Mouse (Mus musculus): ENCODE measurements at regions not wholly inside any gene's neighbourhood (a gene's known extent, or its start where the extent isn't known, plus 50 kb on each side); places are given as distances from the start of the nearest gene placed in this dataset.

- Histone ChIP-seq H3K9me3 (ENCODE audit: control insufficient read depth, insufficient read depth, low read depth, low read length) (no peaks in the 10 kb centered on the region), H3K9ac (ENCODE audit: insufficient read depth, low read depth, low read length, poor library complexity, severe bottlenecking) (no peak overlapping the region), H3K36me3 (ENCODE audit: control insufficient read depth, insufficient read depth, low read length, poor library complexity, severe bottlenecking) (no peaks in the 10 kb centered on the region), H3K4me3 (ENCODE audit: insufficient read depth in 1 of 2, low read depth in 1 of 2, low read length in 2 of 2, poor library complexity in 1 of 2, severe bottlenecking in 1 of 2) (peak overlapping the region in 1 of 2 experiments; percentile 23; a peak in 2 of 4 replicates), H3K27ac (ENCODE audit: insufficient read depth, low read depth, low read length, poor library complexity, severe bottlenecking) (no peak overlapping the region), H3K4me1 (ENCODE audit: control insufficient read depth in 2 of 2, insufficient read depth in 2 of 2, low read length in 2 of 2, poor library complexity in 1 of 2) (peaks cover 0 to 2% of the 10 kb centered on the region in 2 experiments; a peak in 1 of 4 replicates)
- DNase-seq (ENCODE audit: low read depth, low spot score) = no peak
- in situ Hi-C loops (cut with MboI; ENCODE audit: low sequenced_read_pairs in 2 of 2, unreplicated experiment in 2 of 2) = no loop called here
- TF ChIP-seq MAFK (IDR thresholded peaks at IDR 0.05; ENCODE audit: insufficient read depth, low read depth, low read length) = no peak
- TF ChIP-seq ZNF384 (IDR thresholded peaks at IDR 0.05; ENCODE audit: low read depth, low read length) = no peak
- no peak for TF ChIP-seq ZC3H11A (IDR thresholded peaks at IDR 0.05; ENCODE audit: borderline replicate concordance, low read depth, low read length)
- no peak for TF ChIP-seq HCFC1 (IDR thresholded peaks at IDR 0.05; ENCODE audit: borderline replicate concordance, insufficient read depth, low read length)
- no peak for TF ChIP-seq CHD2 (IDR thresholded peaks at IDR 0.05; ENCODE audit: low read depth, low read length)
Measured at GRCm38 (mm10) chr10:43667086-43667690, 89.1 kb downstream of the Cd24a start.

DNA sequence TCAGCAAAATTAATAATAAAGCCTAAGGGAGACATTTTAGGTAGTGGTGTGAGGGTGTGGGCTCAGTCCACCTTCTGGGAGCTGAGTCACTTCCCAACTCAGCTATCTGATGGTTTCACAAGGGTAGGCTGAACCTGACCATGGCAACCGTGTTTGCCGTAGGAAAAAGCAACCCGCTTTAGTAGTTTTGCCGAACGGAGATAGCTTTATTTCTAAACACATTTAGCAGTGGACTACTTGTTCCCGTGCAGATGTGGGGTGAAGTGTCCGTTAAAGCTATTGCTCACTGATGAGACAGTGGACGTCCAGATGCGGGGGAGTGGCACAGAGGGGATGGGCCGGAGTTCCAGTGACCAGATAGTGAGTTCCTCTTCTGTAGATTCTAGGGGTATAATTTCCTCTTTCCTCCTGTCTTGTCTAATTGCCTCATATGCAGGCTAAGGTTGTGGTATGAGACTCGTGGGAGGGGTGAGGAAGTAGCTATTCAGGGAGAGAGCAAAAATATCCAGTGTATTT lies 89.7 kb downstream of the Cd24a start:
- no peak for DNase-seq (ENCODE audit: low read depth, low spot score)

DNA sequence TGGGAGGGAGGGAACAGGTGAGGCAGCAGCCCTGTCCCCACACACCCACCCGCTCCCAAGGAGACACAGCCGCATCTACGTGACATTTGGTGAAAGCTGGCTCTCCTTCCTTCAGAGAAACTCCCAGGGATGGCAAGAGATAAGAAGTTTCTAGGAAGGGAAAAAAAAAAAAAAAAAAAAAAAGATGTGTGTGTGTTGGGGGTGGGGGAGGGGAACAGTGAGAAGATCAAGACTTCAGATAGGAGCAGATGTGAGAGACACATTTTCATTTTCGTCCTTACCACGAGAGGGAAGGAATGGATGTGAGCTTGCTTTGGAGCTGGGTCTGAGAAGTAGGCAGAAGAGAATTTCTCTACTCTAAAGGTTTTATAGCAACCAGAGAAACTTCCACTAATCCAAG lies 91.4 kb downstream of the Cd24a start:
- in situ Hi-C loops (cut with MboI; ENCODE audit: low sequenced_read_pairs in 2 of 2, unreplicated experiment in 2 of 2) = no loop called here
- Histone ChIP-seq H3K4me1 (ENCODE audit: control insufficient read depth in 2 of 2, insufficient read depth in 2 of 2, low read length in 2 of 2, poor library complexity in 1 of 2) (peaks cover 0 to 2% of the 10 kb centered on the region in 2 experiments; a peak in 1 of 4 replicates), H3K9ac (ENCODE audit: insufficient read depth, low read depth, low read length, poor library complexity, severe bottlenecking) (no peak overlapping the region), H3K9me3 (ENCODE audit: control insufficient read depth, insufficient read depth, low read depth, low read length) (no peaks in the 10 kb centered on the region), H3K36me3 (ENCODE audit: control insufficient read depth, insufficient read depth, low read length, poor library complexity, severe bottlenecking) (no peaks in the 10 kb centered on the region), H3K27ac (ENCODE audit: insufficient read depth, low read depth, low read length, poor library complexity, severe bottlenecking) (no peak overlapping the region), H3K4me3 (ENCODE audit: insufficient read depth in 1 of 2, low read depth in 1 of 2, low read length in 2 of 2, poor library complexity in 1 of 2, severe bottlenecking in 1 of 2) (no peak overlapping the region)
- DNase-seq (ENCODE audit: low read depth, low spot score) = no peak
- TF ChIP-seq ZNF384 (IDR thresholded peaks at IDR 0.05; ENCODE audit: low read depth, low read length) (peak; percentile 40; the same call in 1 of the 2 replicates), MAFK (IDR thresholded peaks at IDR 0.05; ENCODE audit: insufficient read depth, low read depth, low read length) (no peak)

More for the DNA sequence above, 89.7 kb downstream of the Cd24a start:
- no peak overlapping the region for H3K27ac ChIP-seq (ENCODE audit: insufficient read depth, low read depth, low read length, poor library complexity, severe bottlenecking)
- H3K36me3 ChIP-seq (ENCODE audit: control insufficient read depth, insufficient read depth, low read length, poor library complexity, severe bottlenecking) = no peaks in the 10 kb centered on the region
- peaks cover 0 to 2% of the 10 kb centered on the region in 2 experiments; a peak in 1 of 4 replicates for H3K4me1 ChIP-seq (ENCODE audit: control insufficient read depth in 2 of 2, insufficient read depth in 2 of 2, low read length in 2 of 2, poor library complexity in 1 of 2)
- no peak overlapping the region for H3K9ac ChIP-seq (ENCODE audit: insufficient read depth, low read depth, low read length, poor library complexity, severe bottlenecking)
- H3K9me3 ChIP-seq (ENCODE audit: control insufficient read depth, insufficient read depth, low read depth, low read length) = no peaks in the 10 kb centered on the region
- H3K4me3 ChIP-seq (ENCODE audit: insufficient read depth in 1 of 2, low read depth in 1 of 2, low read length in 2 of 2, poor library complexity in 1 of 2, severe bottlenecking in 1 of 2) = no peak overlapping the region
- in situ Hi-C loops (cut with MboI; ENCODE audit: low sequenced_read_pairs in 2 of 2, unreplicated experiment in 2 of 2) = no loop called here
- TF ChIP-seq MAFK (IDR thresholded peaks at IDR 0.05; ENCODE audit: insufficient read depth, low read depth, low read length) (no peak), HCFC1 (IDR thresholded peaks at IDR 0.05; ENCODE audit: borderline replicate concordance, insufficient read depth, low read length) (no peak), ZNF384 (IDR thresholded peaks at IDR 0.05; ENCODE audit: low read depth, low read length) (no peak), ZC3H11A (IDR thresholded peaks at IDR 0.05; ENCODE audit: borderline replicate concordance, low read depth, low read length) (no peak), CHD2 (IDR thresholded peaks at IDR 0.05; ENCODE audit: low read depth, low read length) (no peak)

DNA sequence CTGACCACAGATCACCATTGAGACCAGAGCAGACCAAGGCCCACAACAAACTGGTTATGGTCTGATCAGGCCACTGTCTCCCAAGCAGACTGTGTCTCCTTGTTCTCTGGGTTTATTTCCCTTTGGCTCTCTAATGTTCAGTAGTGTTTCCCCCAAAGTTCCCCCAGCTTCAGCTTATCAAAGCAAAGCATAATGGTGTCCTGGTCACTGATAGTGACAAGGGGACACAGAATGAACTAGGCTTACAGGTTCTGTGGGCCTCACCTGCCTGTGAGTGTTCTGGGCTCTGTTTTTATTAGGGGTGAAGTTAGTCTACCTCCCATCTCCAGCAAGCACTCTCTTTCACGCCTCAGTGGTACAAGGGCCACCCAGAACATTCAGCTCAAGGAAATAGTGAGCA lies 92.7 kb downstream of the Cd24a start:
- DNase-seq (ENCODE audit: low read depth, low spot score) = no peak
- Histone ChIP-seq H3K27ac (ENCODE audit: insufficient read depth, low read depth, low read length, poor library complexity, severe bottlenecking) (no peak overlapping the region), H3K4me1 (ENCODE audit: control insufficient read depth in 2 of 2, insufficient read depth in 2 of 2, low read length in 2 of 2, poor library complexity in 1 of 2) (peaks cover 0 to 2% of the 10 kb centered on the region in 2 experiments; a peak in 1 of 4 replicates), H3K9ac (ENCODE audit: insufficient read depth, low read depth, low read length, poor library complexity, severe bottlenecking) (no peak overlapping the region), H3K36me3 (ENCODE audit: control insufficient read depth, insufficient read depth, low read length, poor library complexity, severe bottlenecking) (no peaks in the 10 kb centered on the region), H3K4me3 (ENCODE audit: insufficient read depth in 1 of 2, low read depth in 1 of 2, low read length in 2 of 2, poor library complexity in 1 of 2, severe bottlenecking in 1 of 2) (no peak overlapping the region), H3K9me3 (ENCODE audit: control insufficient read depth, insufficient read depth, low read depth, low read length) (no peaks in the 10 kb centered on the region)
- no peak for TF ChIP-seq ZNF384 (IDR thresholded peaks at IDR 0.05; ENCODE audit: low read depth, low read length)
- no peak for TF ChIP-seq ZC3H11A (IDR thresholded peaks at IDR 0.05; ENCODE audit: borderline replicate concordance, low read depth, low read length)
- TF ChIP-seq CHD2 (IDR thresholded peaks at IDR 0.05; ENCODE audit: low read depth, low read length) = no peak
- TF ChIP-seq HCFC1 (IDR thresholded peaks at IDR 0.05; ENCODE audit: borderline replicate concordance, insufficient read depth, low read length) = no peak
- TF ChIP-seq MAFK (IDR thresholded peaks at IDR 0.05; ENCODE audit: insufficient read depth, low read depth, low read length) = no peak
- in situ Hi-C loops (cut with MboI; ENCODE audit: low sequenced_read_pairs in 2 of 2, unreplicated experiment in 2 of 2) = no loop called here

All from ES-E14 (cell line).